ENCODE assay signal across 9 mouse cellular contexts in the genomic region with DNA sequence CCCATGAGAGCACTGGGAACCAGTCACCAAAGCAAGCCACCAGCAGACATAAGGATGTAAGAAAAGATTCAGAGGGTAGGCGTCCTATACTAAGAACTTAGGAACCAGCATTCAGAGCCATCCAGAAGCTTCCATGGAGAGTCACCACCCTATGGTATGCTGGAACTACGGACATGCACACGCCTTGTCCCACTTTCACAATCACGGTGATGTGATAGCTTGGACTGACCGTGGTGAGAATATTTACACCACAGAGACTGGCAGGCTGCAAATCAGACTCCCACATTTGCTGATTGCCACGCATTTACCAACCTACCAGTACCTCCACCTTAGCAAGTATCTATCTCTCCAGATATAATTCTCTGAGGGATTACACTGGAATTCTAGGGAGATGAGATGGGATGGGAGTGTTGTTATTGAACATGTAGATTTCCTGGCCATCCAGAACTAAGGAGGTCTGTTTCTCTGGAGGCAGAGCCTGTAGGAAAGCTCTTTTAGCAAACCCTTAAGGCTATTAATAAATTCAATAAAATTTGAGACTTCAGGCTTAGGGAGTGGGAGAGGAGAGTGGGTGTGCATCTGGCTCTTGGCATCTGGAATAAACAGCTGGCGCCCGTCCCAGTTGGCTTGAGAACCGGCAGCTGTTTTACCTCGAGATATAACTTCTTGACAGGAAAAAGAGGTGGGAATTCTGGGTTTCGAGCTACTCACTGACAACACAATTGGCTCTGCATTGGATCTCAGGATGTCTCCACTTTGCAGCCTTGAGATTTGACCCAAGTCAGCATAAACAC.
DNase-seq lines count a peak whose midpoint lies in the region; ATAC-seq lines count a peak whose summit lies in the region.
"Had no signal": no experiment of that assay in that cellular context is flagged by ENCODE, and none has a peak within 500 bp of the region (broad histone marks: within the 10 kb centered on the region; RNA-seq: fewer than 3 reads in every experiment).

No protein-coding gene starts in this region.

- H3K36me3 ChIP-seq in intestine, embryonic 16.5 days (ENCODE audit: control insufficient read depth, insufficient read depth, low read length), result no peaks in the 10 kb centered on the region
- H3K36me3 ChIP-seq in forebrain, embryonic 12.5 days (replicated peaks), result no peaks in the 10 kb centered on the region
- H3K36me3 ChIP-seq: neural tube, embryonic 12.5 days had no signal

- no peak overlapping the region for H3K9ac ChIP-seq in intestine, embryonic 16.5 days (ENCODE audit: low read depth, low read length)
- H3K9ac ChIP-seq in forebrain, embryonic 12.5 days, result no peak overlapping the region
- H3K9ac ChIP-seq: neural tube, embryonic 12.5 days had no signal

- no peak overlapping the region for H3K4me2 ChIP-seq in intestine, embryonic 16.5 days (ENCODE audit: low read depth, low read length)
- no peak overlapping the region for H3K4me2 ChIP-seq in forebrain, embryonic 12.5 days
- H3K4me2 ChIP-seq: neural tube, embryonic 12.5 days had no signal

- peaks cover 36% of the 10 kb centered on the region for H3K4me1 ChIP-seq in intestine, embryonic 16.5 days (ENCODE audit: control insufficient read depth, insufficient read depth, low read length)
- peaks cover 32% of the 10 kb centered on the region for H3K4me1 ChIP-seq in forebrain, embryonic 12.5 days

- H3K27me3 ChIP-seq in intestine, embryonic 16.5 days (replicated peaks; ENCODE audit: control insufficient read depth, insufficient read depth, low read length), result no peaks in the 10 kb centered on the region
- no peaks in the 10 kb centered on the region for H3K27me3 ChIP-seq in forebrain, embryonic 12.5 days
- H3K27me3 ChIP-seq: neural tube, embryonic 12.5 days had no signal

- H3K4me3 ChIP-seq in intestine, embryonic 16.5 days (ENCODE audit: low read length), result no peak overlapping the region
- H3K4me3 ChIP-seq in forebrain, embryonic 12.5 days (replicated peaks), result no peak overlapping the region
- H3K4me3 ChIP-seq: neural tube, embryonic 12.5 days had no signal

- H3K27ac ChIP-seq in intestine, embryonic 16.5 days (ENCODE audit: low read length), result peak overlapping the region; percentile 79
- H3K27ac ChIP-seq in forebrain, embryonic 12.5 days, result no peak overlapping the region
- H3K27ac ChIP-seq: neural tube, embryonic 12.5 days had no signal

- no peaks in the 10 kb centered on the region for H3K9me3 ChIP-seq in intestine, embryonic 16.5 days (ENCODE audit: control insufficient read depth, low read length)
- H3K9me3 ChIP-seq in forebrain, embryonic 12.5 days, result 0 out of 2 replicates have a peak, but pooled peaks cover 6% of the 10 kb centered on the region

- ATAC-seq in intestine, embryonic 16.5 days, result peak; percentile 24
- ATAC-seq in forebrain, embryonic 12.5 days (ENCODE audit: low FRiP score), result no peak
- ATAC-seq in monocyte, adult 5-6 weeks (replicated peaks; ENCODE audit: insufficient number of reproducible peaks, low FRiP score, low TSS enrichment, poor library complexity, severe bottlenecking), result no peak

- whole genome bisulfite sequencing in intestine, embryonic 16.5 days, result 56% methylated on average over 11 of the region's 11 CpGs
- 87% methylated on average over 11 of the region's 11 CpGs for WGBS in forebrain, embryonic 12.5 days

- DNase-seq in NIH3T3 (ENCODE audit: low read depth), result peak; percentile 91
- peak; percentile 72 for DNase-seq in gastrocnemius, adult 18-20 months (ENCODE audit: low spot score)
- peak; percentile 79 for DNase-seq in lung, postnatal 14 days
- DNase-seq in left cerebral cortex, adult 8-10 months (ENCODE audit: low spot score in 2 of 2), result no peak
- no peak for DNase-seq in embryo, embryonic 10 days (ENCODE audit: low spot score)

Comparison
In these comparisons a context has a peak if more than half of its experiments do, and no peak if none do; other contexts are left out.
1. DNase-seq: peak in NIH3T3 (single experiment), gastrocnemius, adult 18-20 months (single experiment) and lung, postnatal 14 days (single experiment); none in left cerebral cortex, adult 8-10 months (0 of 2) and embryo, embryonic 10 days (single experiment).